Mouse (Mus musculus) kidney, postnatal 0 days (tissue): ENCODE results near the gene Acbd6. TPM values are rescaled to one million over a fixed set of nuclear protein-coding genes. Genes with fewer than 3 reads are reported as not detected.
A peak's percentile ranks its signal among the peaks of the same experiment; 100 is the strongest.

Experiments
- ATAC-seq: fragments of 200-750 bp; cut with Nextera tagmentation; replicated peaks from 2 replicates; pipeline ENCODE4 v1.8.0; 2017; ENCODE audit warnings: low read depth, moderate number of reproducible peaks, moderate TSS enrichment, moderate library complexity; ENCODE audit not compliant: low FRiP score
- DNase-seq: peaks from one replicate; pipeline ENCODE4 v3.0.0-alpha.2; 2016; ENCODE audit warnings: low spot score
- H3K27ac ChIP-seq: fragments of 300-500 bp; sonication (generic); 2 replicates; pipeline ENCODE4 v1.5.1; 2014; ENCODE audit warnings: mild to moderate bottlenecking
- H3K27me3 ChIP-seq: fragments of 300-500 bp; sonication (generic); 2 replicates; pipeline ENCODE4 v1.6.1; 2014; ENCODE audit warnings: low read length, mixed read lengths; ENCODE audit not compliant: insufficient read depth
- H3K36me3 ChIP-seq: fragments of 300-500 bp; sonication (generic); 2 replicates; pipeline ENCODE4 v1.6.1; 2014; ENCODE audit warnings: low read length, mixed read lengths; ENCODE audit not compliant: insufficient read depth
- H3K4me1 ChIP-seq: fragments of 300-500 bp; sonication (generic); replicated peaks from 2 replicates; pipeline ENCODE4 v1.6.1; 2014; ENCODE audit warnings: antibody characterized with exemption, low read length, mixed read lengths; ENCODE audit not compliant: insufficient read depth
- H3K4me2 ChIP-seq: fragments of 300-500 bp; sonication (generic); 2 replicates; pipeline ENCODE4 v1.6.1; 2014; ENCODE audit warnings: mild to moderate bottlenecking, low read length, moderate library complexity, mixed read lengths
- H3K4me3 ChIP-seq: fragments of 300-500 bp; sonication (generic); replicated peaks from 2 replicates; pipeline ENCODE4 v1.5.1; 2014; ENCODE audit warnings: low read depth, low read length
- H3K9ac ChIP-seq: fragments of 300-500 bp; sonication (generic); 2 replicates; pipeline ENCODE4 v1.6.1; 2014; ENCODE audit warnings: low read depth, low read length
- H3K9me3 ChIP-seq: fragments of 300-500 bp; sonication (generic); replicated peaks from 2 replicates; pipeline ENCODE4 v1.6.1; 2016; ENCODE audit warnings: low read length, inconsistent platforms, mixed read lengths
- CTCF ChIP-seq: IDR thresholded peaks from 2 replicates; pipeline ENCODE4 v1.5.1; 2016; ENCODE audit warnings: antibody characterized with exemption, low read depth, mild to moderate bottlenecking, moderate library complexity
- WGBS: fragments of 180-500 bp; shearing (Covaris S2); extraction: QIAGEN DNeasy Blood & Tissue Kit; methylation state at CpG from one replicate; pipeline ENCODE4 v1.1.7; 2014; 5-methylcytosine and 5-hydroxymethylcytosine counted together
- polyA plus RNA-seq: library from polyadenylated mRNA; unstranded; fragments of >200 nt; fragmentation: Nextera tagmentation; extraction: Ambion mirVana; gene quantifications from 2 replicates; pipeline ENCODE4 v1.2.1, GENCODE M21; 2015

The Acbd6 gene
- polyA plus RNA-seq, 1 experiment from 2014 or later = 96.8 TPM

DNA sequence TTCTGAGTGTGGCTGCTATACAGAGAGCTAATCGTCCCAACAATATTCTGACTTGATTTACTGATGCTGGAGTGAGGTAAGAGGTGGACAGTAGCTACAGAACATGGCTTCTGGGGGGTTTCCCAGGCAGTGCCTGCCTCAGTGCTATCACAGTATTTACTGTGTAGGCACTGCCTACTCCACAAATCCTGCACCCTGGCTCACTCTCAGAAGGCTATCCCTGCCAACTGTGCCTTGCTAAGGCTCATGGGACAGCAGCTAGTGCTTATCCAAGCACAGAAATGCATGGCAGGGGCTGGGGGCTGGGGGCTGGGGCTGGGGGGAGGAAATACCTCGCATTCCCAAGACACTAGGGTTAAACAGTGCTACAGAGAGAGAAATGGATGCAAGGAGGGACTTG is 155.4 kb downstream of the Acbd6 start:
- H3K9me3 ChIP-seq = no peaks in the 10 kb centered on the region
- WGBS = 52% methylated on average over 2 of the region's 2 CpGs
- ATAC-seq (no peak), DNase-seq (no peak)
- H3K9ac ChIP-seq = no peak overlapping the region
- no peak overlapping the region for H3K4me2 ChIP-seq
- no peaks in the 10 kb centered on the region for H3K4me1 ChIP-seq
- TF ChIP-seq CTCF = no peak
- H3K4me3 ChIP-seq = no peak overlapping the region
- no peaks in the 10 kb centered on the region for H3K36me3 ChIP-seq
- H3K27me3 ChIP-seq = no peaks in the 10 kb centered on the region
- no peak overlapping the region for H3K27ac ChIP-seq

DNA sequence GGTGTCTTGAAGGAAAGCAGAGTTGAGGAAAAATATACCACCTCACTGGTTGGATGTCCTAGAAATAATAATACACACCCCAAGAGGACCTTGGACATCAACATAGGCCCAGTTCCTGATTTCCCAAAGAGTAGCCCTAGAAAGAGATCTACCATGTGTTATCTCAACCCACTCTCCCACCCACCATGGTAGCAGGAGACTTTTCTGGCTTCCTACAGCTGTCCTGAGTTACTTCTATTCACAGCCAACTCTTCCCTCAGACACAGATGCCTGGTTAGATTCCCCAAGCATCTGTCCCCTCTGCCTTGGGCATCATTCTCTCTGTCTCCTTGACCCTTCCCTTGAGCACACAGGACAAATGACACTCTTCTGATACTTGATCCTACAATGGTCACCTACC is 157.4 kb downstream of the Acbd6 start:
- DNase-seq (no peak), ATAC-seq (no peak)
- H3K9me3 ChIP-seq = no peaks in the 10 kb centered on the region
- H3K27me3 ChIP-seq = no peaks in the 10 kb centered on the region
- H3K36me3 ChIP-seq = no peaks in the 10 kb centered on the region
- H3K27ac ChIP-seq = no peak overlapping the region
- no peak overlapping the region for H3K4me2 ChIP-seq
- no peaks in the 10 kb centered on the region for H3K4me1 ChIP-seq
- no peak overlapping the region for H3K9ac ChIP-seq
- no peak overlapping the region for H3K4me3 ChIP-seq
- TF ChIP-seq CTCF = no peak

DNA sequence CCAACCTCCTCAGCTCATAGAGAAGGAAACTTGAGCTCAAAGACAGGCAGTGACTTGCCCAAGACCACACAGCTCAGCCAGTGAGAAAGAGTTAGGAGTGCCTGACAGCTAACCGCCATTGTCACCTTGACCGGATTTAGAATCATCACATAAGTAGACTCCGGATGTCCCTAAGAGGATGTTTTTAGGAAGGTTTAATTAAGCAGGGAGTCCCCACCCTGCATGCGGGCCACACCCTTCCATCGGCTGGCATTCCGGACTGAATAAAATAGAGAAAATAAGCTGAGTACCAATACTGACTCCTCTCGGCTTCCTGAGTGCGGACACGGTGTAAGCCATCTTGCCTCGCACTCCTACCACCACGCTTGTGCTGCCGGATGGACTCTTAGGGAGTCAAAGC is 159.4 kb downstream of the Acbd6 start:
- H3K27me3 ChIP-seq = no peaks in the 10 kb centered on the region
- no peaks in the 10 kb centered on the region for H3K36me3 ChIP-seq
- no peak for DNase-seq
- no peak overlapping the region for H3K27ac ChIP-seq
- no peak overlapping the region for H3K9ac ChIP-seq
- WGBS = 90% methylated on average over 12 of the region's 12 CpGs
- no peak overlapping the region for H3K4me3 ChIP-seq
- H3K4me1 ChIP-seq = no peaks in the 10 kb centered on the region
- H3K9me3 ChIP-seq = no peaks in the 10 kb centered on the region
- H3K4me2 ChIP-seq = no peak overlapping the region
- TF ChIP-seq CTCF = no peak
- no peak for ATAC-seq

DNA sequence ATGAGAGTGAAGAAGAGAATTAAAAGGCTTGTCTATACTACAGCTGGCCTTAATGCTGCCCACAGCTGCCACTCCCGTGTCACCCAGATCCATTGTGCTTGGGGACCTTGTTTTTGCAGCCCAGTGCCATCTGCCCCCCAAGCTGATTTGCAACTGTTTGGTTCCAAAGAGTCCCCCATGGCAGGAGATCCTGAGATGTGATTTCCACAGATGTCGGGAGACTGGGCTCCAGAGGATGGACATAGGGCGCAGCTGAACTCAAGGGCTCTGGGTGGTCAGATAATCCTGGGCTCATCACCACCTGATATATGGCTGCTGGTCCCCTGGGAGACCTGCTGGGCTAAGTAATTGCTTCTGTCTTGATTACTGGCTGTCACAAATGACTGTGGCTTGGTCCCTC is 160.9 kb downstream of the Acbd6 start:
- no peak overlapping the region for H3K4me2 ChIP-seq
- DNase-seq (no peak), ATAC-seq (no peak)
- no peak overlapping the region for H3K4me3 ChIP-seq
- H3K27me3 ChIP-seq = 0 out of 2 replicates have a peak, but pooled peaks cover 3% of the 10 kb centered on the region
- H3K9me3 ChIP-seq = no peaks in the 10 kb centered on the region
- H3K27ac ChIP-seq = no peak overlapping the region
- no peak overlapping the region for H3K9ac ChIP-seq
- TF ChIP-seq CTCF = no peak
- WGBS = 58% methylated on average over 3 of the region's 3 CpGs
- no peaks in the 10 kb centered on the region for H3K36me3 ChIP-seq
- no peaks in the 10 kb centered on the region for H3K4me1 ChIP-seq

DNA sequence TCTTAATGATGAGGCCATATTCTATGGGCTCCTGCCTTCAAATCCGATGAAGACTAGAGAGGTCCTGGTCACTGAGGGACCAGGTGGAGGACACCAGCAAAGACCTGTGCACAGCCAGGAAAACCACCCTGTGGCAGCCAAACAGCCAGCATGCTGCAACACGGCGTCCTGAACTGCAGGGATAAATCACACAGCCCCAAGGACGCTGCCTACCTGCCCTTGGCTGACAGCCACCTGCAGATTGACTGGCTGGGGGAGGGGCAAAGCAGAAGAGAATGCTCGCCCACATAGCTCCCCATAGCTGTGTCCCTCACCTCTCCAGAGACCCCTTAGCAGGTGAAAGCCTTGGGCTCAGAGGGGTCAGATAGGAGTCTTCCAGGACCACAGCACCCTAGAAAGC is 162.1 kb downstream of the Acbd6 start:
- no peak overlapping the region for H3K4me2 ChIP-seq
- 43% methylated on average over 5 of the region's 5 CpGs for WGBS
- no peak for DNase-seq
- no peak overlapping the region for H3K27ac ChIP-seq
- no peaks in the 10 kb centered on the region for H3K4me1 ChIP-seq
- H3K4me3 ChIP-seq = no peak overlapping the region
- H3K9me3 ChIP-seq = no peaks in the 10 kb centered on the region
- no peak for TF ChIP-seq CTCF
- H3K27me3 ChIP-seq = 0 out of 2 replicates have a peak, but pooled peaks cover 4% of the 10 kb centered on the region
- ATAC-seq = no peak
- no peaks in the 10 kb centered on the region for H3K36me3 ChIP-seq
- H3K9ac ChIP-seq = no peak overlapping the region

DNA sequence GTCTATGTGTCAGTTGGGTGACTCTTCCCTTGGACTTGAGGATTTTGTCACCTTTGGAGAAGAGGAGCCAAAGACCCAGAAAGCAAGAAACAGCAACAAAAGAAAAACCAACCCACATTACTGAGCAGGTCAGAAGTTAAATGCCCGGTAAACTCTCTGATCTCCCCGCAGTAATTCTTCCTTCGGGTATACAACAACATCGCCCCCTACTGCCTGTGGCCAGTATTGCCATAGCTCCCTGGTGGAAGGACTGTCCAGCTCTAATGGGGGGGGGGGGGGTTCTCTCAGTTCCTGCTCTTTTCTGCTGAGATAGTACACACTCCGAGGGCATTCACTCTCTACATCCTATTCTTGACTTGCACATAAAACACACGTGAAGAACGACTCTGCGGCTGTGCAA is 163.5 kb downstream of the Acbd6 start:
- peak; percentile 39; the same call in 1 of the 2 replicates for TF ChIP-seq CTCF
- no peak overlapping the region for H3K27ac ChIP-seq
- H3K9me3 ChIP-seq = no peaks in the 10 kb centered on the region
- 26% methylated on average over 8 of the region's 8 CpGs for WGBS
- no peaks in the 10 kb centered on the region for H3K36me3 ChIP-seq
- no peaks in the 10 kb centered on the region for H3K4me1 ChIP-seq
- no peak overlapping the region for H3K4me2 ChIP-seq
- H3K9ac ChIP-seq = no peak overlapping the region
- no peak for DNase-seq
- ATAC-seq = no peak
- H3K27me3 ChIP-seq = 0 out of 2 replicates have a peak, but pooled peaks cover 4% of the 10 kb centered on the region
- H3K4me3 ChIP-seq = no peak overlapping the region

DNA sequence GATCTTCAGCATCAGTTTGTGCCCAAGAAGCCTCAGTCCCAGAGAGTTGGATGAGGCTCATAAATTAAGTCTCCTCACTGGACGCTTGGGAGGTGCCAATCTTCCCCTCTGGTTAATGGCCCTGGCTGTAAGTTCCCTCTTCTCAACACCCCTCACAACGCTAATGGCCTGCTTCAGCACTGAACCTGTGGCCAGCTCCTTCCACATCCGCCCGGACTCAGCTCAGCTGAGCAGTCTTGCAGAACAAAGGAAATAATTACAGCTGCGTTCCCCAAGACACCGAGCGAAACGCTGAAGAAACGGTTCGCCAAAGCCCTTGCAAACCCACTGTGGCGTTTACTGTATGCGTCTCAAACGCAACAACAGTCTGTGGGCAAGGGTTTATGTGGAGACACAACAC is 164.3 kb downstream of the Acbd6 start:
- TF ChIP-seq CTCF = no peak
- DNase-seq (peak; percentile 87), ATAC-seq (peak; percentile 81; the same call in 1 of the 2 replicates)
- no peaks in the 10 kb centered on the region for H3K9me3 ChIP-seq
- under 1% methylated on average over 13 of the region's 13 CpGs for WGBS
- peak overlapping the region; percentile 31; the same call in 1 of the 2 replicates for H3K4me2 ChIP-seq
- no peak overlapping the region for H3K9ac ChIP-seq
- no peaks in the 10 kb centered on the region for H3K4me1 ChIP-seq
- no peak overlapping the region for H3K27ac ChIP-seq
- H3K27me3 ChIP-seq = 0 out of 2 replicates have a peak, but pooled peaks cover 4% of the 10 kb centered on the region
- H3K4me3 ChIP-seq = no peak overlapping the region
- H3K36me3 ChIP-seq = no peaks in the 10 kb centered on the region
